Mouse (Mus musculus) erythroblast, embryonic 14.5 days (primary cell): Measurements from ENCODE around the gene Gm20431. TPM values are rescaled to one million over a fixed set of nuclear protein-coding genes. Genes with fewer than 3 reads are reported as not detected.

Experiments
- H3K27me3 ChIP-seq: 2 replicates; pipeline ENCODE4 v1.6.1; 2012; ENCODE audit warnings: inconsistent platforms; ENCODE audit not compliant: control insufficient read depth
- H3K36me3 ChIP-seq: 2 replicates; pipeline ENCODE4 v1.6.1; 2012; ENCODE audit warnings: mild to moderate bottlenecking, inconsistent platforms; ENCODE audit not compliant: control insufficient read depth
- H3K4me1 ChIP-seq: 2 replicates; pipeline ENCODE4 v1.6.1; 2012; ENCODE audit warnings: inconsistent platforms; ENCODE audit not compliant: control insufficient read depth
- H3K4me3 ChIP-seq: replicated peaks from 2 replicates; pipeline ENCODE3; 2012; ENCODE audit warnings: moderate library complexity, mild to moderate bottlenecking, inconsistent platforms
- H3K9me3 ChIP-seq: 2 replicates; pipeline ENCODE4 v1.6.1; 2012; ENCODE audit warnings: low read length, inconsistent platforms, mixed read lengths; ENCODE audit not compliant: control insufficient read depth
- GATA1 ChIP-seq: IDR thresholded peaks from 2 replicates; pipeline ENCODE4 v1.6.1; 2012; ENCODE audit warnings: low read length, inconsistent platforms, mixed read lengths
- TAL1 ChIP-seq: IDR thresholded peaks from 3 replicates; pipeline ENCODE4 v1.6.1; 2012; ENCODE audit warnings: low read length, inconsistent platforms, mixed read lengths
- polyA plus RNA-seq: library from polyadenylated mRNA; stranded (reverse); fragments of >175 nt; gene quantifications from 2 replicates; pipeline ENCODE4 v1.2.3, GENCODE M21; 2012

The Gm20431 gene
- polyA plus RNA-seq, 1 experiment, result not detected

GRCm38 (mm10) chr2:167600481-167600995 is 60.8 kb downstream of the Gm20431 start:
- H3K36me3 ChIP-seq, result peaks cover 4% of the 10 kb centered on the region
- no peak for TF ChIP-seq GATA1
- TF ChIP-seq TAL1, result no peak
- H3K9me3 ChIP-seq, result no peaks in the 10 kb centered on the region
- H3K4me1 ChIP-seq, result peaks cover 12% of the 10 kb centered on the region
- H3K27me3 ChIP-seq, result peaks cover 21% of the 10 kb centered on the region
- H3K4me3 ChIP-seq, result no peak overlapping the region

DNA sequence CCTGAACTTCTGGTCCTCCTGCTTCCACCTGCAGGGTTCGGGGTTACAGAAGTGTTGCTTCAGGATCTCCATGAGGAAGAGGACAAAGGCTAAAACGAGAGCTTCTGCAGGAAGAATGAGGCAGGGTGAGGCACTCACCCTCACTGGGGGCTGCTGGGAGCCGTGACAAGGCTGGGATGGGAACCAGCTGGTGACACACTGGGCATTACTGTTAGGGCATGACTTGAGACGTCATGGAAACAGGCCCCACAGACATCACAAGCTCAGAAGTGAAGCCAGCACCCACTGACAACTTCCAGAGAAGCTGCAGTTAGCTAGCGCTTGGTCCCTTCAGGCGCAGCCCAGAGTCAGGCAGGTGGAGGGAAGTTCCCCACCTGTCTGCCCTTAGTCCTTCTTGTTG is 61.4 kb downstream of the Gm20431 start:
- no peaks in the 10 kb centered on the region for H3K36me3 ChIP-seq

DNA sequence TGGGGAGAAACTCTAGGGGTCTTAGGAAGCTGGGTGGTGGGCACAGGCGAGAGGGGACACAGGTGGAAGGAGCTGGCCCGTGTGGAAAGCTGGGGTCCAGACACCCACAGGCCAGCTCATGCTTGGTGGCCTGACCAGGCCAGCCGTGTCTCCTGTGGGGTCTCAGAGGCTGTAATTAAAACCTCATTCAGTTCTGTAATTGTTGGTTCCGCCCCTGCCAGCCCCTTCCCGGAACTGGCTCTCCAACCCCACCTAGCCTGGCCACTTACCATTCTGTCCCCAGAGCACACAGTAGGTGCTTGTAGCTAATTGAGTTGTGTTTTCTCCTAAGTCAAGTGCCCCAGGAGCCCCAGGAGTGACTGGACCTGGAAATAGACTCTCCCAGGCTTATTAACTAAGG is 62.1 kb downstream of the Gm20431 start:
- TF ChIP-seq GATA1, result no peak
- no peak for TF ChIP-seq TAL1
- H3K36me3 ChIP-seq, result no peaks in the 10 kb centered on the region
- no peaks in the 10 kb centered on the region for H3K9me3 ChIP-seq
- peaks cover 21% of the 10 kb centered on the region for H3K27me3 ChIP-seq
- peaks cover 5% of the 10 kb centered on the region for H3K4me1 ChIP-seq
- H3K4me3 ChIP-seq, result no peak overlapping the region

More for the DNA sequence above, 61.4 kb downstream of the Gm20431 start:
- no peak for TF ChIP-seq TAL1
- Histone ChIP-seq H3K4me1 (peaks cover 6% of the 10 kb centered on the region), H3K27me3 (peaks cover 21% of the 10 kb centered on the region), H3K9me3 (no peaks in the 10 kb centered on the region), H3K4me3 (no peak overlapping the region)

- peaks cover 21% of the 10 kb centered on the region for H3K27me3 ChIP-seq
- H3K36me3 ChIP-seq, result no peaks in the 10 kb centered on the region
- TF ChIP-seq GATA1, result no peak
- no peak for TF ChIP-seq TAL1
These were observed 63.7 kb downstream of the Gm20431 start for GRCm38 (mm10) chr2:167597492-167598186.

DNA sequence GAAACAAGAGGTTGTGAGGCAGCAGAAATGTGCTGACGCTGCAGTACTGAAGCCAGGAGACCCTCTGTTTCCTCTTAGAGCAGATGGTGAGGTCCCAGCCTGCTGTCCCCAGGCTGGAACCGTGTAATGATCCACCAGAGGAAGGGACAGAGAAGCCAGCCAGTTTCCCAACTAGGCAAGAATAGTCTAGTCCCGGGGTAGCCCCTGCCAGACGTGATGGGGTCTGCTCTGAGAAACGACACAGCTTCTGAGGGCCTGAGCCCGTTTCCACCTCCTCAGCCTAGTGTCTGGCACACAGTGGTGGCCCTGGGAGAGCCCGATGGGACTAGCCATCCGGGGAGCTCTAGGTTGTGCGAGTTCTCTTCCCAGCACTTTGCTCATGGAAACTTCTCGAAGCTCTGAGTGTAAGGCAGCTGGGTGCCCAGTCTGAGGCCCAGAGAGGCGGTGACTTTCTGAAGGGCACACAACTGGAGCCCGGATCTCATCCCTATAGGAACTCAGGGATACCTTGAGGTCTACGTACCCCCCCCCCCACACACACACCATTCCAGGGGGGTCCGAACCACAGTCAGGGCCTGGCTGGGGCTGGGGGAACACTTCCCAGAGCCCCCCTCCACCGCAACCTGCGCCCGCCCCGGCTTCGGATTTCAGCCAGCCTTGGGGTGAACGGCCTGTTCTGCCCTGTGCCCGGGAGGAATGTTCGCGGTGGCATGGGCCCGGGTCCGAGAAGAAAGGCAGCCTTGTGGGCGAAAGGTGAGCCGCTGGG is 64.4 kb downstream of the Gm20431 start:
- Histone ChIP-seq H3K36me3 (no peaks in the 10 kb centered on the region), H3K9me3 (no peaks in the 10 kb centered on the region), H3K4me1 (no peaks in the 10 kb centered on the region), H3K27me3 (peaks cover 18% of the 10 kb centered on the region), H3K4me3 (no peak overlapping the region)
- TF ChIP-seq TAL1 (no peak), GATA1 (no peak)

More at GRCm38 (mm10) chr2:167597492-167598186, 63.7 kb downstream of the Gm20431 start:
- Histone ChIP-seq H3K9me3 (no peaks in the 10 kb centered on the region), H3K4me3 (no peak overlapping the region), H3K4me1 (no peaks in the 10 kb centered on the region)

DNA sequence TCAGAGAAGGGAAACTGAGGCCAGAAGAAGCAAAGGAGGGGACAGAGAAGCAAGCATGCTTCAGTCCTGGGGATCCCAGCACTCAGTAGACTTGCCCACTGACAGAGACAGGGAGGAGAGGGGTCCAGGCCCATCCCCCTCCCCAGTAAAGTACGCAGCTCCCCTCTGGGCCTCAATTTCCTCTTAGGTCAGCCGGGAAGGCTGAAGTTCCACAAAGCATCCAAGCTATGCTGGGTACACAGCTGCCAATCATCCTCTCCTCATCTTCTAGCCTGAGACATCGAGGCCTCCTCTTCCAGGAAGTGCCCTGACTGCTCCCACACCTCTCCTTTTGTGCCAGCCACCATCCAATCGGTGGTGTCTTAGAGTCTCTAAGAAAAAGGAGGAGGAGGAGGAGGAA is 65.0 kb downstream of the Gm20431 start:
- Histone ChIP-seq H3K27me3 (peaks cover 17% of the 10 kb centered on the region), H3K9me3 (no peaks in the 10 kb centered on the region), H3K4me1 (no peaks in the 10 kb centered on the region), H3K4me3 (no peak overlapping the region), H3K36me3 (no peaks in the 10 kb centered on the region)
- TF ChIP-seq TAL1 (no peak), GATA1 (no peak)

- H3K36me3 ChIP-seq, result no peaks in the 10 kb centered on the region
- no peak overlapping the region for H3K4me3 ChIP-seq
- no peaks in the 10 kb centered on the region for H3K9me3 ChIP-seq
- H3K4me1 ChIP-seq, result no peaks in the 10 kb centered on the region
- TF ChIP-seq TAL1 (no peak), GATA1 (no peak)
- peaks cover 17% of the 10 kb centered on the region for H3K27me3 ChIP-seq
These were observed 65.5 kb downstream of the Gm20431 start for GRCm38 (mm10) chr2:167595761-167596171.

DNA sequence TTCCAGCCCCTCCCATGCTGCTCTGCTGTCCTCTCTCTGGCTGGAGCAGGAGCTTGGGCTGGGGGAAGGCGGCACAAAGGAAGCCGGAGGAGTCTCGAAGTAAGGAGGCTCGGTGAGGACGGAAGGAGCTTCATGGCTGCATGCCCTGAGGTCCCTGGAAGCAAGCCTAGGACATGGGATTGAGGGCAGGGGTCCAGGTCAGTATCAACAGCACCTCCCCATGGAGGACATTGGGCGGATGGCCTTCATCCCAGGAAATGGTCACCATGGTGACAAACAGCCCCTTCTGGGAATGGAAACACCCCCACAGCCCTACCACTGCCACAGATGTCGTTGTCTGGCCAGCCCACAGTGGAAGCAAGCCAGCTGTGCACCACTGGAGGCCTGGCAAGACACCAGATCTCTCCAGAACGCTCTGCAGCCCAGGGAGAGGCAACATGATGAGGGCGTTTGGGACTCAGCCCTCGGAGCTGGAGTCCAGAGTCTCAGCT is 66.8 kb downstream of the Gm20431 start:
- H3K4me1 ChIP-seq, result peaks cover 5% of the 10 kb centered on the region
- H3K27me3 ChIP-seq, result peaks cover 17% of the 10 kb centered on the region
- H3K9me3 ChIP-seq, result no peaks in the 10 kb centered on the region
- no peaks in the 10 kb centered on the region for H3K36me3 ChIP-seq
- H3K4me3 ChIP-seq, result no peak overlapping the region
- no peak for TF ChIP-seq GATA1
- no peak for TF ChIP-seq TAL1
